Mouse (Mus musculus) small intestine, adult 2 months (tissue): ENCODE results near the gene Dock4.

Experiments
- CTCF ChIP-seq: fragments of 200-500 bp; IDR thresholded peaks from 2 replicates; pipeline ENCODE4 v1.5.1; 2012; ENCODE audit warnings: low read depth, mild to moderate bottlenecking, control low read depth, inconsistent platforms, low read length, moderate library complexity, mixed read lengths; ENCODE audit not compliant: insufficient replicate concordance, insufficient read length; ENCODE audit errors: extremely low read depth
- POLR2A ChIP-seq: fragments of 200-500 bp; IDR thresholded peaks from 2 replicates; pipeline ENCODE4 v1.6.1; 2012; ENCODE audit warnings: low read depth, mild to moderate bottlenecking, control low read depth, inconsistent platforms, low read length, moderate library complexity

DNA sequence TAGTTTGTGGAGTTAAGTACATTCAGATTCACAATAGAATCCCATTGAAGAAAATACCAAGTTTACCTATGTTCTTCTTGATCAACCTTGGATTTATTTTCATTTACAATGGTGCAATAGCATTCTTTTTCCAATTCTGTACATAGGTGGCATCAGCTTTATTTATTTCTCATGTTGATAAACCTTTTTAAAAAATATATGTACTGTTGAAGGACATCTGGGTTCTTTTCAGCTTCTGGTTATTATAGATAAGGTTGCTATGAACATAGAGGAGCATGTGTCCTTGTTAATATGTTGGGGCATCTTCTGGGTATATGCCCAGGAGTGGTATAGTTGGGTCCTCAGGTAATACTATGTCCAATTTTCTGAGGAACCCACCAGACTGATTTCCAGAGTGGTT, 445.4 kb downstream of the Dock4 start:
- TF ChIP-seq CTCF: no peak
- no peak for TF ChIP-seq POLR2A
